Mouse (Mus musculus): ENCODE measurements around the gene Fadd. TPM values are rescaled to one million over a fixed set of nuclear protein-coding genes. Genes with fewer than 3 reads are reported as not detected.

Fadd gene
- total RNA-seq, 2 experiments from 2014 or later: 1.6 to 2.6 TPM

- intact Hi-C loops (cut with DNase I): no loop called here
- no peak for DNase-seq
- Histone ChIP-seq H3K27ac (no peak overlapping the region), H3K4me3 (no peak overlapping the region)
- peak; percentile 30; the same call in 1 of the 2 replicates for TF ChIP-seq CTCF (IDR thresholded peaks at IDR 0.05)
Measured at GRCm38 (mm10) chr7:144607862-144608261, 25.6 kb upstream of the Fadd start.

- TF ChIP-seq CTCF (IDR thresholded peaks at IDR 0.05): no peak
- Histone ChIP-seq H3K4me3 (no peak overlapping the region), H3K27ac (no peak overlapping the region)
- DNase-seq: no peak
- intact Hi-C loops (cut with DNase I): no loop called here
Measured at GRCm38 (mm10) chr7:144604735-144605134, 22.5 kb upstream of the Fadd start.

- no peak for DNase-seq
- Histone ChIP-seq H3K4me3 (no peak overlapping the region), H3K27ac (no peak overlapping the region)
- no peak for TF ChIP-seq CTCF (IDR thresholded peaks at IDR 0.05)
- intact Hi-C loops (cut with DNase I): no loop called here
Measured at GRCm38 (mm10) chr7:144604291-144604690, 22.0 kb upstream of the Fadd start.

GRCm38 (mm10) chr7:144600333-144600900 is 18.2 kb upstream of the Fadd start:
- DNase-seq: no peak
- no peak overlapping the region for H3K27ac ChIP-seq
- H3K4me3 ChIP-seq: no peak overlapping the region
- intact Hi-C loops (cut with DNase I): no loop called here
- TF ChIP-seq CTCF (IDR thresholded peaks at IDR 0.05): no peak

- intact Hi-C loops (cut with DNase I): loop anchor here (1.0 to 10.0 kb wide), 3 partner anchors 186 to 375 kb away; no protein-coding TSS in a partner anchor
- Histone ChIP-seq H3K4me3 (no peak overlapping the region), H3K27ac (no peak overlapping the region)
- no peak for DNase-seq
- TF ChIP-seq CTCF (IDR thresholded peaks at IDR 0.05): no peak
Measured at GRCm38 (mm10) chr7:144589508-144589907, 7.2 kb upstream of the Fadd start.

- no peak overlapping the region for H3K27ac ChIP-seq
- intact Hi-C loops (cut with DNase I): loop anchor here (5.0 to 10.0 kb wide), 2 partner anchors 315 to 372 kb away; no protein-coding TSS in a partner anchor
- no peak overlapping the region for H3K4me3 ChIP-seq
- DNase-seq: no peak
- TF ChIP-seq CTCF (IDR thresholded peaks at IDR 0.05): peak; percentile 57
Measured at GRCm38 (mm10) chr7:144587291-144587690, 5.0 kb upstream of the Fadd start.

GRCm38 (mm10) chr7:144585648-144586047 is 3.4 kb upstream of the Fadd start:
- peak; percentile 74 for DNase-seq
- Histone ChIP-seq H3K27ac (no peak overlapping the region), H3K4me3 (no peak overlapping the region)
- peak; percentile 95 for TF ChIP-seq CTCF (IDR thresholded peaks at IDR 0.05)
- intact Hi-C loops (cut with DNase I): loop anchor here (1.0 to 10.0 kb wide), 3 partner anchors 191 to 371 kb away; no protein-coding TSS in a partner anchor

GRCm38 (mm10) chr7:144583619-144584018 is 1.4 kb upstream of the Fadd start:
- peak; percentile 58 for TF ChIP-seq CTCF (IDR thresholded peaks at IDR 0.05)
- peak; percentile 49 for DNase-seq
- no peak overlapping the region; the same call in 1 of the 2 replicates for H3K27ac ChIP-seq
- intact Hi-C loops (cut with DNase I): loop anchor here (10.0 kb wide), 1 partner anchor 369 kb away; no protein-coding TSS in a partner anchor
- H3K4me3 ChIP-seq: no peak overlapping the region

- peak; percentile 87 for DNase-seq
- Histone ChIP-seq H3K4me3 (peak overlapping the region; percentile 98), H3K27ac (peak overlapping the region; percentile 86)
- peak; percentile 71 for TF ChIP-seq CTCF (IDR thresholded peaks at IDR 0.05)
- intact Hi-C loops (cut with DNase I): loop anchor here (2.0 to 10.0 kb wide), 2 partner anchors 111 to 367 kb away; partner anchors contain the start of gene Cttn
Measured at GRCm38 (mm10) chr7:144581559-144582283, 542 bp downstream of the Fadd start.

- Histone ChIP-seq H3K27ac (peak overlapping the region; percentile 63), H3K4me3 (no peak overlapping the region)
- no peak for DNase-seq
- intact Hi-C loops (cut with DNase I): loop anchor here (5.0 kb wide), 1 partner anchor 116 kb away; no protein-coding TSS in a partner anchor
- no peak for TF ChIP-seq CTCF (IDR thresholded peaks at IDR 0.05)
Measured at GRCm38 (mm10) chr7:144577876-144578275, 4.4 kb downstream of the Fadd start.

- no peak for DNase-seq
- intact Hi-C loops (cut with DNase I): no loop called here
- Histone ChIP-seq H3K27ac (no peak overlapping the region), H3K4me3 (no peak overlapping the region)
- no peak for TF ChIP-seq CTCF (IDR thresholded peaks at IDR 0.05)
Measured at GRCm38 (mm10) chr7:144572234-144572633, 10.0 kb downstream of the Fadd start.

GRCm38 (mm10) chr7:144571598-144571997 is 10.7 kb downstream of the Fadd start:
- no peak for TF ChIP-seq CTCF (IDR thresholded peaks at IDR 0.05)
- intact Hi-C loops (cut with DNase I): no loop called here
- no peak overlapping the region for H3K4me3 ChIP-seq
- DNase-seq: no peak
- no peak overlapping the region for H3K27ac ChIP-seq

GRCm38 (mm10) chr7:144569428-144569827 is 12.8 kb downstream of the Fadd start:
- Histone ChIP-seq H3K27ac (peak overlapping the region; percentile 38), H3K4me3 (no peak overlapping the region)
- TF ChIP-seq CTCF (IDR thresholded peaks at IDR 0.05): no peak
- intact Hi-C loops (cut with DNase I): no loop called here
- peak; percentile 69 for DNase-seq
